ENCODE assay signal across 14 mouse cellular contexts in genomic region chr10:5548651-5549050, GRCm38 (mm10). TPM values are rescaled to one million over a fixed set of nuclear protein-coding genes. Genes with fewer than 3 reads are reported as not detected.
DNase-seq lines count a peak whose midpoint lies in the region; ATAC-seq and TF ChIP-seq lines count a peak whose summit lies in the region.
"Had no signal": no experiment of that assay in that cellular context is flagged by ENCODE, and none has a peak within 500 bp of the region (broad histone marks: within the 10 kb centered on the region; RNA-seq: fewer than 3 reads in every experiment).

No protein-coding gene starts in this region.

- H3K4me2 ChIP-seq in lung, postnatal 0 days (replicated peaks; ENCODE audit: low read depth, low read length) = no peak overlapping the region
- peak overlapping the region; percentile 24 for H3K4me2 ChIP-seq in liver, postnatal 0 days (ENCODE audit: low read depth, low read length)
- H3K4me2 ChIP-seq: embryonic facial prominence, embryonic 12.5 days; forebrain, embryonic 13.5 days; midbrain, embryonic 12.5 days had no signal

- DNase-seq in cerebellum, adult 18-20 months = peak; percentile 49 to 61
- no peak for DNase-seq in cerebellum, adult 11 months
- DNase-seq in lung, postnatal 25 days (ENCODE audit: low spot score) = peak; percentile 16
- DNase-seq in lung, postnatal 0 days (ENCODE audit: low spot score) = no peak
- peak; percentile 55 for DNase-seq in cerebellum, adult 9-10 months
- peak; percentile 45 for DNase-seq in liver, postnatal 0 days
- DNase-seq in urinary bladder, adult 18-20 months (ENCODE audit: low spot score in 2 of 2) = no peak
- no peak for DNase-seq in frontal cortex, postnatal 25 days (ENCODE audit: low spot score in 2 of 2)
- DNase-seq: heart, postnatal 10 days; kidney, adult 18-20 months had no signal

- no peak for TF ChIP-seq CTCF in lung, postnatal 0 days (IDR thresholded peaks at IDR 0.05)
- no peak for TF ChIP-seq CTCF in liver, postnatal 0 days (IDR thresholded peaks at IDR 0.05; ENCODE audit: low read depth)

- no peak overlapping the region for H3K4me3 ChIP-seq in lung, postnatal 0 days (ENCODE audit: low read depth, low read length)
- H3K4me3 ChIP-seq in liver, postnatal 0 days (ENCODE audit: low read depth, low read length) = no peak overlapping the region
- H3K4me3 ChIP-seq: embryonic facial prominence, embryonic 12.5 days; forebrain, embryonic 13.5 days; midbrain, embryonic 12.5 days had no signal

- no peak for ATAC-seq in lung, postnatal 0 days
- peak; percentile 29; the same call in 1 of the 2 replicates for ATAC-seq in liver, postnatal 0 days
- ATAC-seq: forebrain, embryonic 13.5 days had no signal

- no peaks in the 10 kb centered on the region for H3K9me3 ChIP-seq in lung, postnatal 0 days (ENCODE audit: low read length)
- no peaks in the 10 kb centered on the region for H3K9me3 ChIP-seq in liver, postnatal 0 days (ENCODE audit: low read length)
- H3K9me3 ChIP-seq: embryonic facial prominence, embryonic 12.5 days; forebrain, embryonic 13.5 days; midbrain, embryonic 12.5 days had no signal

- WGBS in lung, postnatal 0 days = 73% methylated on average over 2 of the region's 2 CpGs
- 73% methylated on average over 2 of the region's 2 CpGs for WGBS in liver, postnatal 0 days (ENCODE audit: insufficient replicate concordance)

- H3K36me3 ChIP-seq in lung, postnatal 0 days (ENCODE audit: insufficient read depth, low read length) = no peaks in the 10 kb centered on the region
- no peaks in the 10 kb centered on the region for H3K36me3 ChIP-seq in liver, postnatal 0 days (replicated peaks; ENCODE audit: insufficient read depth, low read length)
- H3K36me3 ChIP-seq: embryonic facial prominence, embryonic 12.5 days; midbrain, embryonic 12.5 days had no signal

- no peak overlapping the region for H3K9ac ChIP-seq in lung, postnatal 0 days (replicated peaks; ENCODE audit: low read depth)
- H3K9ac ChIP-seq in liver, postnatal 0 days (replicated peaks) = no peak overlapping the region
- H3K9ac ChIP-seq: embryonic facial prominence, embryonic 12.5 days; forebrain, embryonic 13.5 days; liver, embryonic 14.5 days; midbrain, embryonic 12.5 days had no signal

- no peak overlapping the region for H3K27ac ChIP-seq in lung, postnatal 0 days (ENCODE audit: low read length)
- H3K27ac ChIP-seq in liver, postnatal 0 days (ENCODE audit: low read depth) = peak overlapping the region; percentile 74; the same call in 1 of the 2 replicates
- H3K27ac ChIP-seq: embryonic facial prominence, embryonic 12.5 days; forebrain, embryonic 13.5 days; liver, embryonic 14.5 days; midbrain, embryonic 12.5 days had no signal

- no peaks in the 10 kb centered on the region; the same call in 1 of the 2 replicates for H3K4me1 ChIP-seq in lung, postnatal 0 days (ENCODE audit: insufficient read depth, low read depth, low read length)
- peaks cover 3% of the 10 kb centered on the region for H3K4me1 ChIP-seq in liver, postnatal 0 days (ENCODE audit: insufficient read depth)

- TF ChIP-seq EP300 in lung, postnatal 0 days (IDR thresholded peaks at IDR 0.05) = no peak
- no peak for TF ChIP-seq EP300 in liver, postnatal 0 days (IDR thresholded peaks at IDR 0.05; ENCODE audit: low read depth)

- H3K27me3 ChIP-seq in lung, postnatal 0 days (replicated peaks; ENCODE audit: insufficient read depth, low read length) = no peaks in the 10 kb centered on the region
- H3K27me3 ChIP-seq in liver, postnatal 0 days (ENCODE audit: insufficient read depth, low read length) = peaks cover 7% of the 10 kb centered on the region

RNA-seq across cellular contexts. Expression of gene Syne1, which starts 2.6 kb away (rescaled TPM):
- 6.2 and 8.0 TPM in 2 replicates for polyA plus RNA-seq in lung, postnatal 0 days (2015; fragmentation: Nextera tagmentation; extraction: Ambion mirVana)
- polyA plus RNA-seq in liver, postnatal 0 days (2015; fragmentation: Nextera tagmentation; extraction: Ambion mirVana) = 4.4 and 5.2 TPM in 2 replicates

RNA-seq across cellular contexts. Expression of gene Myct1, which starts 44.9 kb away (rescaled TPM):
- 23.7 and 27.3 TPM in 2 replicates for polyA plus RNA-seq in lung, postnatal 0 days (2015; fragmentation: Nextera tagmentation; extraction: Ambion mirVana)
- 3.3 and 3.5 TPM in 2 replicates for polyA plus RNA-seq in liver, postnatal 0 days (2015; fragmentation: Nextera tagmentation; extraction: Ambion mirVana)

Comparison
In these comparisons a context has a peak if more than half of its experiments do, and no peak if none do; other contexts are left out.
1. DNase-seq: peak in cerebellum, adult 18-20 months (2 of 2), lung, postnatal 25 days (single experiment), cerebellum, adult 9-10 months (single experiment) and liver, postnatal 0 days (single experiment); none in cerebellum, adult 11 months (single experiment), lung, postnatal 0 days (single experiment), urinary bladder, adult 18-20 months (0 of 2) and frontal cortex, postnatal 25 days (0 of 2).